Mouse (Mus musculus) kidney, embryonic 14.5 days (tissue): Measurements from ENCODE around the gene Crybg1. TPM values are rescaled to one million over a fixed set of nuclear protein-coding genes. Genes with fewer than 3 reads are reported as not detected.

Source experiments
- ATAC-seq: fragments of 200-750 bp; cut with Nextera tagmentation; 2 replicates; pipeline ENCODE4 v1.8.0; 2017; ENCODE audit warnings: moderate number of reproducible peaks, mild to moderate bottlenecking, moderate TSS enrichment, moderate library complexity; ENCODE audit not compliant: low FRiP score, low TSS enrichment
- H3K27ac ChIP-seq: fragments of 300-500 bp; sonication (generic); 2 replicates; pipeline ENCODE4 v1.5.1; 2014; ENCODE audit warnings: low read depth, mild to moderate bottlenecking, low read length, moderate library complexity, mixed read lengths
- H3K27me3 ChIP-seq: fragments of 300-500 bp; sonication (generic); 2 replicates; pipeline ENCODE4 v1.6.1; 2014; ENCODE audit warnings: mild to moderate bottlenecking, low read length; ENCODE audit not compliant: control insufficient read depth, insufficient read depth
- H3K36me3 ChIP-seq: fragments of 300-500 bp; sonication (generic); 2 replicates; pipeline ENCODE4 v1.6.1; 2014; ENCODE audit warnings: low read length, mixed read lengths; ENCODE audit not compliant: control insufficient read depth, insufficient read depth
- H3K4me1 ChIP-seq: fragments of 300-500 bp; sonication (generic); 2 replicates; pipeline ENCODE4 v1.6.1; 2014; ENCODE audit warnings: low read length, mixed read lengths; ENCODE audit not compliant: control insufficient read depth, insufficient read depth
- H3K4me2 ChIP-seq: fragments of 300-500 bp; sonication (generic); replicated peaks from 2 replicates; pipeline ENCODE4 v1.6.1; 2014; ENCODE audit warnings: low read depth, mild to moderate bottlenecking, low read length
- H3K4me3 ChIP-seq: fragments of 300-500 bp; sonication (generic); 2 replicates; pipeline ENCODE4 v1.5.1; 2014; ENCODE audit warnings: mild to moderate bottlenecking, low read length
- H3K9ac ChIP-seq: fragments of 300-500 bp; sonication (generic); 2 replicates; pipeline ENCODE4 v1.6.1; 2014; ENCODE audit warnings: low read depth, mild to moderate bottlenecking, low read length, moderate library complexity
- H3K9me3 ChIP-seq: fragments of 300-500 bp; sonication (generic); 2 replicates; pipeline ENCODE4 v1.6.1; 2016; ENCODE audit warnings: low read length; ENCODE audit not compliant: control insufficient read depth
- WGBS: fragments of 180-500 bp; shearing (Covaris S2); extraction: QIAGEN DNeasy Blood & Tissue Kit; methylation state at CpG from one replicate; pipeline ENCODE4 v1.1.7; 2014; 5-methylcytosine and 5-hydroxymethylcytosine counted together
- polyA plus RNA-seq: library from polyadenylated mRNA; unstranded; fragments of >200 nt; fragmentation: Nextera tagmentation; extraction: Ambion mirVana; gene quantifications from 2 replicates; pipeline ENCODE4 v1.2.1, GENCODE M21; 2014

The Crybg1 gene
- polyA plus RNA-seq, 1 experiment from 2014 or later, result 5.0 TPM

DNA sequence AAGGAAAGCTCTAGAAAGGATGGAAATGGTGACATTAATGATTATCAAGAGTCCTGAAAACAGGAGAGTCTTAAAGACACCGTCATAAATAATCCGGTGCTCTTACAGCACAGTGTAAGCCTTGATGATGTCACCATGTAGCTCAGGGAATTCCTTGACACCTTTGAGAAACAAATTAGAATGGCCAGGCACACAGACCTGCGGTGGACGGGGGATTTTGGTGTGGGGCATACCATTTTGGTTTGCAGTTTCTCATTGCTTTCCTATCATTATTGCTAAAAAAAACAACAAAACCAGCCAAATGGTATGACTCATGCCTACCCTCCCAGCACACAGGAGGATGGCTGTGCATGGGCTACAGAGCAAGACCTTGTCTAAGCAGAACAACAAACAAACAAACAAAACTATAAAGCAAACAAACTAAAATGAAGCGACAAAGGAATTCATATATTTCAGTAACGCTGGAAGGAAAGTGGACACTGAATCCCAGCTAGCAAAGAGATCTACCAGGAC, 82.7 kb downstream of the Crybg1 start:
- Histone ChIP-seq H3K27ac (no peak overlapping the region), H3K4me3 (no peak overlapping the region), H3K9me3 (no peaks in the 10 kb centered on the region), H3K4me2 (no peak overlapping the region), H3K36me3 (no peaks in the 10 kb centered on the region), H3K27me3 (no peaks in the 10 kb centered on the region), H3K9ac (no peak overlapping the region), H3K4me1 (no peaks in the 10 kb centered on the region)
- ATAC-seq, result no peak
- WGBS, result 89% methylated on average over 6 of the region's 6 CpGs

DNA sequence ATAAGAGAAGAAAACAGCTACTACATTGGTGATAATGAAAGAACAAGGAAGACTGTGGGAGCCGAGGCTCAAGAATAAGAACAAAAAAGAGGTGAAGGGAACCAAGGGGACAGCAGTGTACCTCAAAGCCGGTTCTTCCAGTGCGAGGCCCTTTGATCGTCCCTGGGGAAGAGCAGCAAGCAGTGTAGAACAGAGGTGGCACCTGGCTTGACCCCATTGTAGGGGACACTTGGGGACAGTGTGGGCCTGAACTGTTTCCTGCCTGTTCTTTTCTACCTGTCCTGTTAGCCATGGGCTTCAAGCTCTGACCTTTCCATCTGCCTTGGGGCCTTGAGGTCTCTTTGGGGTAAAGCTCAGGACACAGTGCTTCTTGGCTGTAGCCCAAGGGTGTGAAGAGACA, 85.7 kb downstream of the Crybg1 start:
- no peaks in the 10 kb centered on the region for H3K36me3 ChIP-seq
- no peak overlapping the region for H3K27ac ChIP-seq
- no peaks in the 10 kb centered on the region for H3K27me3 ChIP-seq
- no peaks in the 10 kb centered on the region for H3K9me3 ChIP-seq
- H3K4me1 ChIP-seq, result no peaks in the 10 kb centered on the region
- no peak for ATAC-seq
- H3K9ac ChIP-seq, result no peak overlapping the region
- H3K4me3 ChIP-seq, result no peak overlapping the region
- no peak overlapping the region for H3K4me2 ChIP-seq
- 92% methylated on average over 4 of the region's 4 CpGs for WGBS

DNA sequence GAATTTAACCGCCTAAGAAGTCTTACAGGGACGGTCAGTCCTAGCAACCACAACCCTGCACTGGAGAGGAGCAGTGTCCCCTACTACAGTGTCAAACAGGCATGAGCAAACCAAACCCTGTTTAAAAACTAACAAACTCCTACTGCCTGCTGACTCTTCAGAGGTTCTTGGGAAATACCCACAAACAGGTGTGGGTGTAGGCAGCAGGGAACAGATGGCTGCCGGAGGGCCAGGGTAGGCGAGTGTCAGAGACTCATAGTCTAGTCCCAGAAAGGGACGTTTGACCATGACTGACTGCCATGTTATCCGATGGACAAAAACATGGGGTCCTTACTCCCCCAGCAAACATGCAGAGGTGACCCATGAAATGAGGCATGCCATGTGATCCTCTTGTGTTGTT, 97.7 kb downstream of the Crybg1 start:
- no peaks in the 10 kb centered on the region for H3K9me3 ChIP-seq
- no peak overlapping the region for H3K4me2 ChIP-seq
- WGBS, result 93% methylated on average over 6 of the region's 6 CpGs
- H3K27me3 ChIP-seq, result no peaks in the 10 kb centered on the region
- no peaks in the 10 kb centered on the region for H3K36me3 ChIP-seq
- no peak overlapping the region for H3K27ac ChIP-seq
- no peak overlapping the region for H3K4me3 ChIP-seq
- H3K4me1 ChIP-seq, result no peaks in the 10 kb centered on the region
- H3K9ac ChIP-seq, result no peak overlapping the region
- no peak for ATAC-seq

DNA sequence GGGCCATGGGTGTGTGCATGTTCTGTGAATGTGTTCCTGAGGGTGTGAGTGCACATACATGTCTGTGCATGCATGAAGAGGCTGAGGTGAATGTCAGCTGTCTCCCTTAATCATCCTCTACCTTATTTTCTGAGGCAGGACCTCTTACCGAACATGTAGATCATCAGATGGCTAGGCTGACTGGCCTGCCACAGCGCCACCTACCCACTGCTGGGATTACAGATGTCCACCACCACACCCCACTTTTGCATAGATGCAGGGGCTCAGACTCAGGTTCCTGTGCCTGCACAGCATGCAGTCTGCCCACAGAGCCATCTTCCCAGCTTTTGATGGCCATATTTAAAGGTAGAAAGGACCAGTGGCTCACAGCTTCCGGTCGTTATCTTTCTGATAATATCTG, 103.9 kb downstream of the Crybg1 start:
- no peak overlapping the region for H3K4me3 ChIP-seq
- no peak for ATAC-seq
- no peak overlapping the region for H3K27ac ChIP-seq
- no peak overlapping the region for H3K9ac ChIP-seq
- H3K9me3 ChIP-seq, result no peaks in the 10 kb centered on the region
- WGBS, result 77% methylated on average over 4 of the region's 4 CpGs
- H3K27me3 ChIP-seq, result no peaks in the 10 kb centered on the region
- H3K36me3 ChIP-seq, result no peaks in the 10 kb centered on the region
- no peak overlapping the region for H3K4me2 ChIP-seq
- H3K4me1 ChIP-seq, result no peaks in the 10 kb centered on the region

DNA sequence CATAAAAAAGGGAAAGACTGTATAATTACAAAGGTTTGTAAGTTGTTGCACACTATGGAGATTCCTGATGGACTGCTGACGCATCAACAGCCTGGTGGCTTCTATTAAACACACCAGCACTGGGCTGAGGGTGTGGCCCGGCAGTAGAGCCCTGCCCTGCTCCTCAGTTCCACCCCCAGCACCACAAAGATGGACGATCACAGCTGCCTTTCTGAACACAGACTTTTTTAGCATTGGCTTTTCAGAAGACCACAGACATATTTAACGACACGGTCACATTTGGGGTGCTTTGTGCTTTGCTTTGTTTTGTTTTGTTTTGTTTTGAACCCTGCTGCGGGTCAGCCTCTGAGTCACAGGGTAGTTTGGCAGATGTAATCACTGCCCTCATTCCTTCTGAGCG, 105.0 kb downstream of the Crybg1 start:
- H3K9ac ChIP-seq, result no peak overlapping the region
- no peak overlapping the region for H3K27ac ChIP-seq
- no peak overlapping the region for H3K4me3 ChIP-seq
- no peaks in the 10 kb centered on the region for H3K36me3 ChIP-seq
- no peaks in the 10 kb centered on the region for H3K9me3 ChIP-seq
- no peak overlapping the region for H3K4me2 ChIP-seq
- no peak for ATAC-seq
- no peaks in the 10 kb centered on the region for H3K27me3 ChIP-seq
- 68% methylated on average over 7 of the region's 7 CpGs for WGBS
- no peaks in the 10 kb centered on the region for H3K4me1 ChIP-seq

DNA sequence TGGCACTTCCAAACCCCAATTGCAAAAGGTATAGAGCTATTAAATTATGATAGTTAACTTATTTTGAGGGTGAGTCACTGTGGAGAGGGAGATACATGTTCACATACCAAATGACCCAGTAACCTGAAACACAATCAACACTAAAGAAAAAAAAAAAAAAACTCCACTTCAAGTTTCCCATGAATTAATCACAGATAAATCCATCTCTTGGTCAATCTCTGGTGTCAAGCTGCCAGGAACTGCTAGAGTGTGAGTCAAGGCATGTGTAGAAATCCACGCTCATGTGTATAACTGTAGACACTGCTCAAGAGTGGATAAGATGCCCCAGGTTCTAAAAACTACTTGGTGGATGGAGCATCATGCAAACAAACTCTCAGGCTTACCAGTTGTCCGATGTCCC, 109.5 kb downstream of the Crybg1 start:
- 90% methylated on average over 2 of the region's 2 CpGs for WGBS
- no peak overlapping the region for H3K9ac ChIP-seq
- H3K36me3 ChIP-seq, result no peaks in the 10 kb centered on the region
- no peaks in the 10 kb centered on the region for H3K27me3 ChIP-seq
- no peak for ATAC-seq
- H3K4me2 ChIP-seq, result no peak overlapping the region
- H3K4me3 ChIP-seq, result no peak overlapping the region
- no peak overlapping the region for H3K27ac ChIP-seq
- no peaks in the 10 kb centered on the region for H3K9me3 ChIP-seq
- H3K4me1 ChIP-seq, result no peaks in the 10 kb centered on the region

DNA sequence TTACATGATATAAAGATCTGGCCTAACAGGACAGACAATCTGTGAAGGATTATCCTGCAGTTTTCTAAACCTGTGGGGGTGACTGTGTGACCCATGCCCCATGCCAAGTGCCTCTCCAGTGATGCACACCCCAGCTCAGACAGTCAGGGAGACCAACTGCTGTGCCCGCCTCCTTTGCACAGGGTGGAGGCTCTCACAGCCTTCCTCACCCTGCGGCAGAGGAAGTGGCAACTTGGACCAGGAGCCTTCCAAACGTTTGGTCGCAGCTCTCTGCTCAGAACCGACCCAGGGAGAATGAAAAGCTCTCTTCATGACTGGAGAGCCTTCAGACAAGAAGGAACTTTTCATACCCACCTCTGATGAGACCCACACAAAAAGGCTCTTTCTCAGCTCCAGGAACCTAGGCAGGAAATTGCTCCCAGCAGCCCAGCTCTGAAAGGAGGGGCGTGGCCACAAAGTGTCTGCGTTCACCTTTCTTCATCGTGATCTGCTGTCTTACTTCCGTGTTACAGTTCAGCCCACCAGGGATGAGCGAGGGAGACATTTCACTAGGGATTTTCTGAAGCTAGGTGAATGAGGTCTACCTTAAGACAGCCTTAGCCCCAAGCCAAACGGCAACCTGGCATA, 110.6 kb downstream of the Crybg1 start:
- H3K4me3 ChIP-seq, result no peak overlapping the region
- 35% methylated on average over 11 of the region's 11 CpGs for WGBS
- no peaks in the 10 kb centered on the region for H3K4me1 ChIP-seq
- no peaks in the 10 kb centered on the region for H3K36me3 ChIP-seq
- no peaks in the 10 kb centered on the region for H3K9me3 ChIP-seq
- ATAC-seq, result no peak
- no peak overlapping the region for H3K9ac ChIP-seq
- no peak overlapping the region for H3K27ac ChIP-seq
- no peaks in the 10 kb centered on the region for H3K27me3 ChIP-seq
- H3K4me2 ChIP-seq, result no peak overlapping the region; the same call in 1 of the 2 replicates

DNA sequence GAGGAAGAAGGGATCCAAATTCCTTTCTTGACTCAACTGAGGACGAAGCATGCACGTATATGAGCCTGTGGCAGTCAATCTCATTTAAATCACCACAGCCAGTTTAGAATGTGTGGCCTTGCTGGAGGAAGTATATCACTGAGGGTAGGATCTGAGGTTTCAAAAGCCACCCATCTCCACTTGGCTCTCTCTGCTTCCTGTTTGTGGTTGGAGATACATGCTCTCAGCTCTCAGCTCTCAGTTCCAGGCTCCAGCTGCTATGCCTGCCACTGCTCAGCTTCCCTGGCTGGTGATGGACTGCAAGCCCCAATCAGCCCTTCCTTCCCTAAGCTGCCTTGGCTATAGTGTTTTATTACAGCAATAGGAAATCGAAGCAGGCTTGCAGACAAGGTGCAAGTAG, 119.1 kb downstream of the Crybg1 start:
- 60% methylated on average over 3 of the region's 3 CpGs for WGBS
- Histone ChIP-seq H3K4me3 (no peak overlapping the region), H3K27me3 (no peaks in the 10 kb centered on the region), H3K36me3 (no peaks in the 10 kb centered on the region), H3K4me2 (no peak overlapping the region), H3K9me3 (no peaks in the 10 kb centered on the region), H3K27ac (no peak overlapping the region), H3K4me1 (no peaks in the 10 kb centered on the region), H3K9ac (no peak overlapping the region)
- no peak for ATAC-seq

DNA sequence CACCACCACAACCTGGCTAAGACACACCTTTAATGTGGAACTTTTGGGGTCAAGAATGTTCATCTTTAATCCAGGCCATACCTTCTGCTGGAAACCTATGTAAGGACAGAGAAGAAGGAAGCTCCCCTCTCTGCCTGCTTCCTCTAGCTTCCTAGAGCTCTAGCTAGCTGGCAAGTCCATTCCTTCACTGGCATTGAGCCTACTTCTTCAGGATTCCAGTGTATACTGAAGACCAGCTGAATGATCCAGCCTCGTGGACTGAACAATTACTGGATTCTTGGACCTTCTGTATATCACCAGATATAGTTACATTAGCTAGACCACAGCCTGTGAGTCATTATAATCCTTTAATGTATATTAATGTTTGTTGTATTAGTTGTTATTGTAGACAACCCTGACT, 121.4 kb downstream of the Crybg1 start:
- H3K27me3 ChIP-seq, result no peaks in the 10 kb centered on the region
- H3K9ac ChIP-seq, result no peak overlapping the region
- no peaks in the 10 kb centered on the region for H3K9me3 ChIP-seq
- ATAC-seq, result no peak
- no peak overlapping the region for H3K4me3 ChIP-seq
- WGBS, result 71% methylated on average over 1 of the region's 1 CpGs
- no peak overlapping the region for H3K27ac ChIP-seq
- no peak overlapping the region for H3K4me2 ChIP-seq
- H3K36me3 ChIP-seq, result no peaks in the 10 kb centered on the region
- H3K4me1 ChIP-seq, result no peaks in the 10 kb centered on the region
